Mouse (Mus musculus) layer of hippocampus, postnatal 25 days (tissue): ENCODE results near the gene Fam50b. TPM values are rescaled to one million over a fixed set of nuclear protein-coding genes. Genes with fewer than 3 reads are reported as not detected.

ENCODE experiments used
- DNase-seq, 2 experiments: peaks; one replicate each; pipeline ENCODE4 v3.0.0; 2022; ENCODE audit warnings: mixed read lengths in 2 of 2, low spot score in 1 of 2; ENCODE audit errors: extremely low spot score in 1 of 2
- total RNA-seq, 2 experiments: library from RNA; stranded (reverse); gene quantifications; 2 replicates each; pipeline ENCODE4 v1.2.3; 2021

The Fam50b gene
- total RNA-seq = not detected

- no peak for DNase-seq
These were observed at the start of gene Fam50b for GRCm38 (mm10) chr13:34734686-34735085. Gene Fam50b (plus strand): TSS chr13:34734850.

DNA sequence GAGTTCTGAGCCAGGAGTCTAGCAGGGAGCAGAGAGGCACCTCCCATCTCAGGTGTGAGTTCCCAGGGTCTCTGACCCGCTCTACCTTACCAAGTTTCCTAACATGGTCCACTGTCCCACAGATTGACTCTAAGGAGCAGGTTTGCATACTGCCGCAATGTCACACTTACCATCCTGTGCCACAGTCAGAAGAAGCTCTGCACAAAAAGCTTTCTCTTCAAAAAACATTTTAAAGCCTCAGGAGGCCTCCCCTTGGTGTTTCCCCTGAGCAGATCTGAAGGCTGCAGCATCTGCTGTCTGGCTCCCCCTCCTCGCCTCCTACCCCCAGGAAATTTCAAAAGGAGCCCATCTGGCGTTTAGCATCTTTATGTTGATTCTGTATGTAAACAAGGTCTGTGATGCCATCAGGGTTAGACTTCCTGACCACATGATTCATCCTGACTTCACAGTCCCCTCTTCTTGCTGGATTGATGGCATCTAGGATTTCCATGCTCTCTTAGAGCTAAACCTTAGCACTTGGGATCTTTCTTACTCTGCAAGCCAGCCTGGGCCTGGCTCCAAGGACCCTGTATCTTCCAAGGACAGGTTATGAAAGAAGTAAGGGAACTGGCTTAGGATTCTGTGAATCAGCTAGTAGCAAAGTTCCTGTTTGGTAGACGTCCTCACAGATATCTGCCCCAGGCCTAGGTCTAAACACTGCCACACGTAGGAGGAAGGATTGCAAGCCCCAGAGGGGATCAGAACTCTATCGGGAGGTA is 49.5 kb upstream of the Fam50b start:
- no peak for DNase-seq

DNA sequence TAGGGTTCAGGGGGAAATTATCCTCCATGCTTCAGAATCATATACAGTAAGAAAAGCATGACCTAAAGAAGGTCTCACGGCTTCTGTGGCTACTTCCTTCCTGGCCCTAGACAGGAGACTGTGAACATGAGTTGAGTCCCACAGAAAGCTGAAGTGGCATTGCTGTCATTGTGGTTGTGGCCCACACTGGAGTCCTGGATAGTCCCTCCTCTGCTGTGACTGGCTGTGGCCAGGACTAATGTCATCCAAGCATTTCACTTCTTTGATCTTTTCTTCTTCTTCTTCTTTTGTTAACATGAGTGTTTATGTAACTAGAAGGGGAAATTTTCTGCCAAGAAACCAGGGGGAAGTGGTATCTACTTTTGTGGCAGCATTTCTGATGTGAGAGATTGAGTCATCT is 43.6 kb upstream of the Fam50b start:
- DNase-seq = no peak

- DNase-seq = no peak
These were observed 41.5 kb upstream of the Fam50b start for GRCm38 (mm10) chr13:34693111-34693510.

GRCm38 (mm10) chr13:34696734-34697332 is 37.8 kb upstream of the Fam50b start:
- DNase-seq = no peak

GRCm38 (mm10) chr13:34700091-34700490 is 34.6 kb upstream of the Fam50b start:
- no peak for DNase-seq

DNA sequence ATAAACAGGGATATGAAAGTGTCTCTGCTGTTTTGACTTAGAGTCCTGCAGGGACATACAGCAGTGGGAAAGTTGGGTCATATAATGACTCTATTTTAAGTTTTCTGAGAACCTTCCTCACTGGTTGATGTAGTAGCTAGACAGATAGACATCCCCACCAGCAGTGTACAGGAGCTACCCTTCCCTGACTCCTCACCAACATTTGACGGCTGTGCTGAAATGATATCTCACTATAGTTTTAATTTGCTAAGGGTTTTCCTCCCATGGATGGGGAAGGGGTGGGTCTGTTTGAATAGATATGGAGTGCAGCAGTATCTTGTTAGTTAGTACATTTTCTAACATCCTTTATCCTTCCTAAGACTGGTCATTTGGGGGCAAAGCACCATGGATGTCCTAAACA is 34.0 kb upstream of the Fam50b start:
- DNase-seq = no peak

- DNase-seq = no peak
These were observed 31.3 kb upstream of the Fam50b start for GRCm38 (mm10) chr13:34703301-34703700.

DNA sequence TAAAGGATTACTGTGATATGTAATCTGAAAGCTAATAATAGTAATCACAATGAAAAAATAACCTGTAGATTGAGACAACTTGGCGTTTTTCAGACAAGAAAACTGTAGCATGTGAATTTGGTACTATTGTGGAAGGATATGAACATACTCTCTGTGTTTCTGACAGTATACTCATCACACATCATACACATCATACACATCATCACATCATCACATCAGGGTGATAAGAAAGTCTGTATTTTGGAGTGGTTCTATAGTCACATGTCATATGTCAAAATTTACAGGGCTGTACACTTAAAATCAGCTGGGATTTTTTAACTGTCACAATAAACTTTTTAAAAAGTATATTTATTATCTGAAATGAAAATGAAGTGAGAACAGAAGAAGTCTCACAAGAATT is 30.9 kb upstream of the Fam50b start:
- no peak for DNase-seq

- no peak for DNase-seq
These were observed 29.8 kb upstream of the Fam50b start for GRCm38 (mm10) chr13:34704835-34705234.

DNA sequence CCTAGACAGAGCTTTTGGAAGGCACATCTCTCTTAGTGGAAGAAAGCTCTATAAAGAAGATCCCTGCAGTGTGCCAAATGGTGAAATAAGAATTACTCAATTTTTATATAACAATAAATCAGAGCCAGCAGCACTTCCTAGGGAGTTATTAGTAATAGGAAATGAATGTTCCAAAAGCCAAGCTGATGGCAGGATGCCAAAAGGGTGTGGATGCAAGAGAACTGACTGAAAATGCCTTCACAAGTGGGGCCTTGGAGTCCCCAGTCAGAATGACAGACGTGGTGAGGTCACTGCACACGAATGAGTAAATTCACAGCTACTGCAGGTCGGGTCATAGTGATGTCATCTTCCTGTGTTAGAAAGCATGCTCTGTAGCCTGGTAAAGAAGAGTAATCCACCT is 25.7 kb upstream of the Fam50b start:
- DNase-seq = peak in 1 of 2 experiments; percentile 42

DNA sequence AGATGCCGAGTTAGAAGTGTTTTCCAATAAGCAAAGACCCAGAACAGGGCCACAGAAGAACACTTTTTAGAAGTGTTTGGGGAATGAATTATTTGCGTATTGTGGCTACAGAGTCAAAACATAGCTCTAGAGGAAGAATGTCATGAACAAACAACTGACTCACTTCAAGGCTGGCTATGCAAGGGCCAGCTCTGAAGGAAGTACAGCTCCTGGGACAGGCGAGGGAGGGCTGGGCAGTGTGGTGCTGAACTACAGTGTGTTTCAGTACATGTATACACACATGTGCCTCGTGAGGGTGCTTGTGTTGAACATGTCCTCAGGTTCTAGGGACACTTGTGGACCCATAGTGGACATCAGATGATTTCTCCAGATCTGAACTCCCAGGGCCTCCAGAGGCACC is 25.1 kb upstream of the Fam50b start:
- DNase-seq = no peak

GRCm38 (mm10) chr13:34711410-34711809 is 23.2 kb upstream of the Fam50b start:
- no peak for DNase-seq

GRCm38 (mm10) chr13:34712881-34713280 is 21.8 kb upstream of the Fam50b start:
- DNase-seq = no peak

DNA sequence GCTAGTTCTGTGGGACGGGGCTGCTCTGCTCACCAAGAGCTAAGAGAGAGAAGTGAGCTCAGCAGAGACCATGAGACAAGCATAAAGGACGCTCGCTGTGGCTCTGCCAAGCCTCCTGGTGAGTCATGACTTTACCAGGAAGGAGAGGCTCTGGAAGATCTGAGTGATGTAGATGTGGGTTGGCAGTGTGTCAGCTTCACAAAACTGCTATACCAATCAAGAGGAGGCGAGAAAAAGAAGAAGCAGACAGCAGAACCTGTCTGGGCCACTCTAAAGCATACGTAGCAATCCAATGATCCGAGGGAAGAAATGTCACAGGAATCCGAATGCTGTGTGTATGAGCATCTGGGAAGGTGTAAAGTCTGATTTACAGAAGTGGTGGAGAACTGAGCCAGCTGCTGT is 19.2 kb upstream of the Fam50b start:
- DNase-seq = peak in 1 of 2 experiments; percentile 13

GRCm38 (mm10) chr13:34724831-34725592 is 9.6 kb upstream of the Fam50b start:
- DNase-seq = no peak

DNA sequence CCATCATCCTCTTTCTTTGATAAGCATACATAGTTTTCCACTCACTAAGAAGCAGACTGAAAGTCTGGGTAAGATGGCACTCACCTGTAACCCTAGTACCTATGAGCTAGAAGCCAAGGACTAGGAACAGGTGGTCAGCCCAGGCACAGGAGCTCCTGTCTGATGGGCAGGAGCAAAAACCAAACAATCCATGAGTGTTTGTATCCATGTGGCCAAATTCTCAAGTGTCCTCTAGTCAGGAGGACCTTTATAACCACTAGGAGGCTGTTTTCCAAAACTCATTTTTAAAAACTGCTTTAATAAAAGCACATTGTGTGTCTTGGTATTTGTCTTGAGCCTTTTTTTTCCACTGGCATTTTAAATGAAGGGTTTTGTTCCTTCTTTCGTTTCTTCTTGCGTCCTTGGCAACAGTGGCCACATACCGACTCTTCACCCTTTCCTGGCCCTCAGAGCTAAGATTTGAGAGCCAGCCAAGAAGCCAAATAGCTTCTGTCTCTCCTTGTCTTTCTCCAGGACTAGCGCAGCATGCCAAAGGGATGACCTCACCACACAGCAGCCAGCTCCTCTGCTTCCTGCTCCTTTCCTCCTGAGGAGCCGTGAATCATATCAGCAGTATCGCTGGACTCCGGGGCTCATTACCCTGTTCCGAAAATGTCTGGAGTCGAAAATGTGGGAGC is 8.7 kb upstream of the Fam50b start:
- DNase-seq = peak in 1 of 2 experiments; percentile 13

DNA sequence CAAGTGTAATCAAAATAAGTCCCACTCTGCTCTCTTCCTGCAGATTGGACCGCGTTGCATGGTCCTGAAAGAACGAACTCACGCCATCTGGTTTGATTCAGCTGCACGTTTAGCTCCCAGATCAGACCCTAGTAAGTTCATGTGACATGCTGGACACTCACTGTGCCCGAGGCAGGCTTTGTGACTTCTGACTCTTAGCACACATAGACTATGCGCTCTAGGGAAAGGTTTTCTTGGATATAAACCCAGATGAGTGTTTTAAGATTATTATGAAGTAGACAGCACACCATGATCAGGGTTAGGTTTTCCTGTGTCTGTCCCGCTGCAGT is 8.2 kb upstream of the Fam50b start:
- no peak for DNase-seq

- DNase-seq = no peak
These were observed 7.6 kb upstream of the Fam50b start for GRCm38 (mm10) chr13:34727060-34727459.

- no peak for DNase-seq
These were observed 3.1 kb upstream of the Fam50b start for GRCm38 (mm10) chr13:34731551-34731950.

DNA sequence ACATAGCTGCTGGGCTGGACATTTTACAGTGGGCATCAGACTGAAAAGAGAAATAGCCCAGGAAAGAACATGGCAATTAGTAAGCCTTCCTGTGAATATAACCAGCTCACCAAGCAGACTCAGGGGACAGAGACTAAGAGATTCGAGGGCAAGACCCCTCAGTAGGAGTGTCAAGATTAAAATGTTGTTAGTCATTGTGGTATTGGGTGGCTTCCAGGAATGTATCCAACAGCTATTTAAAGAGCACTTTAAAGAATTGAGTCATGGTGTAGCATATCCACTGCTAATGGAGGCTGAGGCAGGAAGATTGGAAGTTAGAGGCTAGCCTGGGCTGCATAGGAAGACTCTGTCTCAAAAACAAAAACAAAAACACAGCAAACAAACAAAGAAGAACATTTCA is 870 bp upstream of the Fam50b start:
- DNase-seq = no peak
